Mouse (Mus musculus): ENCODE measurements around the gene Homer1. TPM values are rescaled to one million over a fixed set of nuclear protein-coding genes. Genes with fewer than 3 reads are reported as not detected.

The Homer1 gene
- polyA plus RNA-seq, 1 experiment from 2014 or later, result 11.8 TPM

DNA sequence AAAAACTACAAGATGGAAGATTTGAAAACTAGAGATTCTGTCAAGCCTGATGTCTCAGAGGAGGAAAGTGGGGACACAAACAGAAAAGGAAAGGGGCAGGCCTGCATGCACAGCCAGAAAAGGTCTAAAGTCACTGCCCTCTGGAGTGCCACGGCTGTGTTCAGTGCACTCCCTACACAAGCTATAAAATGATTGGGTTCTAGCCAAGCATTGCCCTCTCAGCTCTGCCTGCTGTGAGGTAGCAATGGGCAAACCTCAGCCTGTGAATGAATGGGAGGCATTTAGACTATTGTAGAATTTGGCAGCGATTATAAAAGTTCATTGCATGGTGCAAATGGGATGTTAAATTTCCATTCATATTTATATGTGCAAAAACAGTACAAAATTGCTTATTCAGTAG, 120.3 kb downstream of the Homer1 start:
- WGBS, result 66% methylated on average over 2 of the region's 2 CpGs
- 0 out of 2 replicates have a peak overlapping the region, but pooled peaks have one; percentile 0 for H3K27ac ChIP-seq
- no peak overlapping the region for H3K4me2 ChIP-seq
- no peaks in the 10 kb centered on the region for H3K9me3 ChIP-seq
- no peak for ATAC-seq (ENCODE audit: low FRiP score)
- no peaks in the 10 kb centered on the region for H3K27me3 ChIP-seq
- peaks cover 5% of the 10 kb centered on the region; the same call in 1 of the 2 replicates for H3K36me3 ChIP-seq
- no peak overlapping the region for H3K4me3 ChIP-seq
- no peak overlapping the region for H3K9ac ChIP-seq
- H3K4me1 ChIP-seq (replicated peaks), result 0 out of 2 replicates have a peak, but pooled peaks cover 3% of the 10 kb centered on the region

GRCm38 (mm10) chr13:93423224-93423623, 123.8 kb downstream of the Homer1 start:
- H3K9me3 ChIP-seq, result no peaks in the 10 kb centered on the region
- no peak overlapping the region for H3K9ac ChIP-seq
- no peaks in the 10 kb centered on the region for H3K27me3 ChIP-seq
- WGBS, result 86% methylated on average over 2 of the region's 2 CpGs
- H3K36me3 ChIP-seq, result peaks cover 7% of the 10 kb centered on the region
- H3K4me1 ChIP-seq (replicated peaks), result 0 out of 2 replicates have a peak, but pooled peaks cover 3% of the 10 kb centered on the region
- no peak overlapping the region for H3K4me3 ChIP-seq
- ATAC-seq (ENCODE audit: low FRiP score), result no peak
- H3K27ac ChIP-seq, result no peak overlapping the region
- H3K4me2 ChIP-seq, result no peak overlapping the region

DNA sequence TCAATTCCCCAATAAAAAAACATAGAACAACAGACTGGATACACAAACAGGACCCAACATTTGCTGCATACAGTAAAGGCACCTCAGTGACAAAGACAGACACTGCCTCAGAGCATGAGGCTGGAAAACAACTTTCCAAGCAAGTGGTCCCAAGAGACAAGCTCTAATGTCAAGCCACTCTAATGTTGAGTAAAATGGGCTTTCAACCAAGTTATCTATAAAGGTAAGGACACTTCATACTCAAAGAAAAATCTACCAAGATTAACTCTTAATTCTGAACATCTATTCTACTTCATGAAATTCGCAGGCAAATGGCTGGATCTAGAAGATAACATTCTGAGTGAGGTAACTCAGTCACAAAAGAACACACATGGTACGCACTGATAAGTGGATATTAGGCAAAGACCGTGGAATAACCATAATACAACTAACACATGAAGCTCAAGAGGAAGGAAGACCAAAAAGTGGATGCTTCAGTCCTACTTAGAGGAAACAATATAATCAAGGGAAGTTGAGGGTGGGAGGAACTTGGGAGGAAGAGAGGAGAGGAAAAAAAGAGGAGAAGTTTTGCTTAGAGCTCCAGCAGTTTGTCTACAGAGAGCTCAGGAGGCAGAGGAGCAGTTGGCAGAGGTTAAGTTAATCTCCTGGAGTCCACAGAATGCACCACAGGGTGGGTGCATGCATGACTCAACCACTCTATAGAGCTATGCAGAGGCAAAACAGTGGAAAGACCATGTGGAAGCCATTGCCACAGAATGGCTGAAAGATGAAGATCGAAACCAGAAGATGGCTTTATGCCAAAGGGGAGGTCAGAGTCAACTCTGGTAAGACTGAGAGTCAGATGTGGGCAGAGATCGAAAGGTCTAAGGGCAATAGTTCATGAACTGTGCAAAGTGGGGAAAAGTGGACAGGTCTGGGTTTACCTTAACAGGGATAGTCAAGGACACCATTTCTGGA, 128.8 kb downstream of the Homer1 start:
- Histone ChIP-seq H3K27me3 (no peaks in the 10 kb centered on the region), H3K4me3 (no peak overlapping the region), H3K9ac (no peak overlapping the region), H3K27ac (no peak overlapping the region), H3K36me3 (peaks cover 33% of the 10 kb centered on the region), H3K9me3 (no peaks in the 10 kb centered on the region), H3K4me1 (replicated peaks) (no peaks in the 10 kb centered on the region), H3K4me2 (no peak overlapping the region)
- 93% methylated on average over 5 of the region's 5 CpGs for WGBS
- ATAC-seq (ENCODE audit: low FRiP score), result no peak

DNA sequence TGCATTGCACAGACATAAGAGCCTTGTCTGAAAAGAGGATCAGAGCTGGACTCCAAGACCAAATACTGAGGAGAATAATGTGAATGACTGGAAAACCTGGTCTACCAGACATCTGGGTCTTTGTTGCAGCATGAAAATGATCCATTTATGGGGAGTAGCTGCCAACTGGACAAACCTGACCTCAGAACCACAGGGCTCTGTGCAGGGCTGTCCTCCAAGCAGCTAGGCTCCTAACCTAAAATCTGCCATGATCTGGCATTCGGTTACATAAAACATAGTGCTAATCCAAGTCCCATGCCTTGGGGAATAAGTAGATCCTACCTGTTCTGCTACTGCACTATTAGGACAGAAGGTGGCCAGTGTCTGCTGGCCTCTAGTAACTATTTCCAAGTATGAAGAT, 129.8 kb downstream of the Homer1 start:
- Histone ChIP-seq H3K27me3 (no peaks in the 10 kb centered on the region), H3K4me2 (no peak overlapping the region), H3K36me3 (peaks cover 37% of the 10 kb centered on the region), H3K27ac (no peak overlapping the region), H3K9ac (no peak overlapping the region), H3K4me1 (replicated peaks) (no peaks in the 10 kb centered on the region), H3K4me3 (no peak overlapping the region), H3K9me3 (no peaks in the 10 kb centered on the region)
- ATAC-seq (ENCODE audit: low FRiP score), result no peak
- WGBS, result 100% methylated on average over 1 of the region's 1 CpGs

GRCm38 (mm10) chr13:93440167-93440566, 140.7 kb downstream of the Homer1 start:
- Histone ChIP-seq H3K4me1 (replicated peaks) (no peaks in the 10 kb centered on the region), H3K4me2 (no peak overlapping the region), H3K9me3 (no peaks in the 10 kb centered on the region), H3K27me3 (no peaks in the 10 kb centered on the region), H3K4me3 (no peak overlapping the region), H3K36me3 (peaks cover 58% of the 10 kb centered on the region), H3K9ac (no peak overlapping the region), H3K27ac (no peak overlapping the region)
- 98% methylated on average over 3 of the region's 3 CpGs for WGBS
- ATAC-seq (ENCODE audit: low FRiP score), result peak; percentile 73; the same call in 1 of the 2 replicates

DNA sequence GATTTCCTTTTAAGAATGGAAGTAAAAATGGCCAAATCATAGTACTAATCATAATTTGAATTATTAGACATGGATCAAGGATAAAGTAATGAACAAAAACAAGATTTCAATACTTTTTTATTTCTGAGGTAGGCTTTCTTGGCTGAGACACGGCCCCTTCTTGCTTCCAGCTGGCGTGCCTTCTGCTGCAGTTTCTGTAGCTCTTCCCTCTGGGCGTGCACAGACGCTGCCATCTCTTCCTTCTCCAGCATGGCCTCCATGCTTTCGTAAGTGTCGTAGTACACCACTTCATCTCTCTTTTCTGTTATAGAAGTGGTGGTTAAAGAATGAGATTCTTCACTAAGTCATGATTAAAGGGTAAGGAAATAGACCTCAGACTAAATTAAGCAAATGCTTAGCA, 153.8 kb downstream of the Homer1 start:
- Histone ChIP-seq H3K9me3 (no peaks in the 10 kb centered on the region), H3K4me2 (no peak overlapping the region), H3K27ac (no peak overlapping the region), H3K27me3 (no peaks in the 10 kb centered on the region), H3K4me1 (replicated peaks) (no peaks in the 10 kb centered on the region), H3K36me3 (peaks cover 45% of the 10 kb centered on the region), H3K4me3 (no peak overlapping the region), H3K9ac (no peak overlapping the region)
- 84% methylated on average over 6 of the region's 6 CpGs for WGBS
- ATAC-seq (ENCODE audit: low FRiP score), result no peak

Other genes starting within 250 kb of the Homer1 start
- 0.09 and 0.16 TPM in 2 replicates for gene Cmya5, start 154.9 kb upstream of the Homer1 start, polyA plus RNA-seq (2015; fragmentation: Nextera tagmentation; extraction: Ambion mirVana)
- gene Tent2, start 107.2 kb upstream of the Homer1 start, polyA plus RNA-seq (2015; fragmentation: Nextera tagmentation; extraction: Ambion mirVana), result 41.6 and 43.7 TPM in 2 replicates
- 5.3 and 6.9 TPM in 2 replicates for gene Jmy, start 200.2 kb downstream of the Homer1 start, polyA plus RNA-seq (2015; fragmentation: Nextera tagmentation; extraction: Ambion mirVana)

All from hindbrain, embryonic 13.5 days (tissue).